Mouse (Mus musculus): ENCODE results near the gene Kcnab1. TPM values are rescaled to one million over a fixed set of nuclear protein-coding genes. Genes with fewer than 3 reads are reported as not detected.

The Kcnab1 gene
- total RNA-seq (2023) = not detected

DNA sequence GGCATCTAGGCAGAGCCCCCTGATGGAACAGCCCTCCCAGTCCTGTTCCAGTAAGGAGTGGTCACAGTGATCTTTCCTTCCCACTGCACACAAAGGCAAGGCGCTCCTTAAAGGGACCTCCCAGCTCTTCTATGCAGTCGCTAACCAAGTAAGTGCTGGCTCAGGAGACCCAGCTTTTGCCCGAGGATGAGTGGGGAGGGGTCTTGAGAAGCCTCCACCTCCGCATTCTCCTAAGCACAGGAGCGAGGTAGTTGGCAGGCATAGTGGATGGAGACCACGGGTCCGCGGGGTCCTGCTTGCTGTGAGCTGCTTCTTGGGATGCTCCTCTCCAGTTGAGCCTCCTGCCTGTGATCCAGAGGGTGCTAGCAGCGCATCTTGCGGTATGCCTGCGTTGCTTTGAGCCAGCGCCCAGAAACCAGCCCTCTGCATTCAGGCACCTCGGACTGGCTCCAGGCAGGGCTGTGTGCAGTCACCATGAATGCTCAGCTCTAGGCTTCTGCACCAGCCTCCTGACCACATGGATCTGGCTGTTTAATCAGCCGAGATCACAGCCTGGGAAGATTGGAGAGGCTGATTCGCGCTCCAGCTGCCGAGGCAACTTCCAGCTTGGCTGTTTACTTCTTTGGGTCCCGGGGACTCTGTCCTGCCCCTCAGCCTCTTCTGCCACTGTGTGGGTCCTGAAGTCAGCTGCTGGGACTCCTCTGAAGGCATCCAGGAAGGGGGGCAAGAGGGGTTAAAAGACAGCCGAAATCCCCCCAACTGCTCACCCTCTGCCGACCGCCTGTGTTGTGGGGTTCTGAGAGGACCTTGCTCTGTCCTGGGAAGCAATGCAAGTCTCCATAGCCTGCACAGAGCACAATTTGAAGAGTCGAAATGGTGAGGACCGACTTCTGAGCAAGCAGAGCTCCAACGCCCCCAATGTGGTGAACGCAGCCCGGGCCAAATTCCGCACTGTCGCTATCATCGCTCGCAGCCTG lies at the start of gene Kcnab1:
TSS of gene Kcnab1 (plus strand) at position 440 of the 977 bp plus-strand sequence.

GRCm38 (mm10) chr3:65392421-65392817 lies 283.2 kb downstream of the Kcnab1 start, which contains the start of gene Ssr3:
Gene Ssr3, minus strand, starts transcription at chr3:65392623.

